Mouse (Mus musculus) lung, postnatal 4 days (tissue): ENCODE measurements around the gene Gtf3c5.
A peak's percentile ranks its signal among the peaks of the same experiment; 100 is the strongest.

Source experiments
- DNase-seq, 2 experiments: peaks; one replicate each; pipeline ENCODE4 v3.0.0; 2021

Gene Gtf3c5

GRCm38 (mm10) chr2:28607341-28608165 is 24.0 kb upstream of the Gtf3c5 start:
- no peak for DNase-seq

- DNase-seq = no peak
Measured at GRCm38 (mm10) chr2:28606601-28607340, 23.2 kb upstream of the Gtf3c5 start.

GRCm38 (mm10) chr2:28605789-28606541 is 22.4 kb upstream of the Gtf3c5 start:
- DNase-seq = no peak

- DNase-seq = no peak
Measured at GRCm38 (mm10) chr2:28603542-28603941, 20.0 kb upstream of the Gtf3c5 start.

- no peak for DNase-seq
Measured at GRCm38 (mm10) chr2:28601720-28602590, 18.4 kb upstream of the Gtf3c5 start.

- no peak for DNase-seq
Measured at GRCm38 (mm10) chr2:28599569-28599900, 16.0 kb upstream of the Gtf3c5 start.

GRCm38 (mm10) chr2:28598692-28599568 is 15.4 kb upstream of the Gtf3c5 start:
- no peak for DNase-seq

GRCm38 (mm10) chr2:28597733-28598547 is 14.4 kb upstream of the Gtf3c5 start:
- DNase-seq = no peak

- no peak for DNase-seq
Measured at GRCm38 (mm10) chr2:28596998-28597397, 13.4 kb upstream of the Gtf3c5 start.

- no peak for DNase-seq
Measured at GRCm38 (mm10) chr2:28596021-28596420, 12.5 kb upstream of the Gtf3c5 start.

GRCm38 (mm10) chr2:28592809-28593208 is 9.3 kb upstream of the Gtf3c5 start:
- peak; percentile 51 to 77 for DNase-seq

GRCm38 (mm10) chr2:28591479-28591878 is 7.9 kb upstream of the Gtf3c5 start:
- no peak for DNase-seq

- no peak for DNase-seq
Measured at GRCm38 (mm10) chr2:28588574-28588973, 5.0 kb upstream of the Gtf3c5 start.

GRCm38 (mm10) chr2:28585730-28586129 is 2.2 kb upstream of the Gtf3c5 start:
- no peak for DNase-seq

- peak; percentile 69 to 84 for DNase-seq
Measured at GRCm38 (mm10) chr2:28585043-28585571, 1.6 kb upstream of the Gtf3c5 start.

- peak; percentile 92 for DNase-seq
Measured at GRCm38 (mm10) chr2:28582647-28583353, 751 bp downstream of the Gtf3c5 start.

GRCm38 (mm10) chr2:28578003-28578402 is 5.5 kb downstream of the Gtf3c5 start:
- peak in 1 of 2 experiments; percentile 43 for DNase-seq

GRCm38 (mm10) chr2:28576815-28577214 is 6.7 kb downstream of the Gtf3c5 start:
- peak; percentile 41 to 73 for DNase-seq

GRCm38 (mm10) chr2:28575341-28575740 is 8.2 kb downstream of the Gtf3c5 start:
- DNase-seq = no peak

GRCm38 (mm10) chr2:28569903-28570302 is 13.6 kb downstream of the Gtf3c5 start:
- peak; percentile 30 to 78 for DNase-seq
